Mouse (Mus musculus) right cerebral cortex, adult 18-20 months (tissue): ENCODE measurements around the gene Tcp1.
A peak's percentile ranks its signal among the peaks of the same experiment; 100 is the strongest.
"Not testable (repeated sequence)": the region's sequence is repeated elsewhere in the genome, so short reads cannot be mapped to it uniquely, and the experiment has no call there.

Experiments
- DNase-seq: peaks from one replicate; pipeline ENCODE4 v3.0.0; 2022; ENCODE audit warnings: mixed read lengths

The Tcp1 gene

GRCm38 (mm10) chr17:12915488-12915880 is at the start of gene Tcp1:
Gene Tcp1, plus strand, starts transcription at chr17:12915701.
- no peak for DNase-seq

- DNase-seq = peak; percentile 83
Measured at GRCm38 (mm10) chr17:12866853-12867252, 48.6 kb upstream of the Tcp1 start.

DNA sequence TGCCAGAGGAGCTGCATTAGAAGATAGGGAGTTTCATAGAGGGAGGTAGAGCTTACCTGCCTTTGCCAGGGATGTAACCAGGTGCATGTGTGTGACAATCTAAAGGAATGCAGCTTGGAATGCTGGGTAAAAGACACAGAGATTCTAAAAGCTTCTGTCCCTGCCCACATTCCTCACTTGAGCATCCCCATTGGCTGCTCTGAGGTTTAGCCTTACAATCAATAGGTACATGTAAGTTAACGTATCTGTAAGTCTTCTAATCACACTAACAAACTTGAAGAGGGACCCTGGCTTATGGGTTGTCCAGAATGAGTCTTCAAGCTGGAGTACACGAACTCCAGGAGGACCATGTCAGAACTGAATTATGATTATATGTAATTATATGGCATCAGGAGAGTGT is 47.5 kb upstream of the Tcp1 start, which contains the start of gene Mas1:
Gene Mas1, minus strand, starts transcription at position 101 of the 400 bp plus-strand sequence.
- no peak for DNase-seq

DNA sequence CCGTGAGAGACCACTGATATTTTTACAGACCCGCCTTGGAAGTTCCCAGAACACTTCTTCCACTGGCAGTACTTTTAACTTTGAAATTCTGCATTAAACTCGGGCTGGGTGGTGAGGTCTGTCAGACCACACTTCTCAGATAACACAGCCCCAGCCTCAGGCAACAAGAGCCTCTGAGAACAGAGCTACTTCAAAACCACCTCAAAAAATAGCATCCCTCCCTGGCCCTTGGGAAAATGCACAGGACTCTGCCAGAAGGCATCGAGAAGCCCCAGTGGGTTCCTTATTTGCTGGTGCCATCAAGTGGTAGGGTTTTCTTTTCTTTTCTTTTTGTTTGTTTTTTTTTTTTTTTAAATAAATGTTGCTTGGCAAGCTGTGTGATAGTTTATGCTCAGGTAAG is 46.9 kb upstream of the Tcp1 start:
- DNase-seq = no peak

DNA sequence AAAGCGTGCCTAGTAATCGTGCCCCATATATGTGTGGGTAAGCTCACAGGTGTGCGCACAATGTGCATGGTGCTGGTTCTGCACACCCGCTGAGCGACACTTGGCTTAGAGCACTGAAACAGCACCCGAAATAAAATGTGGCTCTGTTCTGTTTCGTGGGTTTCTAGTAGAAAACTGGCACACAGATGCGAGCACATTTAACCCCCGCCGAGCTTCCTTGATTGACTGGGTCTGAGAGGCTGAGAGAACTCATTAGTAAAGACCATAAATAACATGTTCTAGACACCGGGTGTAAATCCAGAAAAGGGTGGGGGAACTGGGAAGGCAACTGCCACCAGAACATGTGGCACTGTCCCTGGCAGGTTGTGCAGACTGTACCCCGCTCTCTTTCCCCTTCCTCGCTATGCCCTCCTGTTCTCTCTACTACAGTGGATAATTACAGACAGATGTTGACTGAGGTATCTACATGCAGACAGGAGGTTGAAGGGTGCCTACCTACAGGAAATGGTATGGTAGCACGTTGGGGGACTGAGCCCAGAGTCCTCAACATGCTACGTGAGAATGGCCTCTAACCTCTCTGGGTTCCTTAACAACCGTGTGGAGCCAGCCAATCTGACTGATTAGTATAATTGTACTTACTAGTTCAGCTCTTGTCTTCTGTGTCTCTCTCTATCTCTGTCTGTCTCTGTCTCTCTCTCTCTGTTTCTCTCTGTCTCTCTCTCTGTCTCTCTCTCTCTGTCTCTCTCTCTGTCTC is 43.0 kb upstream of the Tcp1 start:
- DNase-seq = peak; percentile 59

- no peak for DNase-seq
Measured at GRCm38 (mm10) chr17:12875734-12876133, 39.8 kb upstream of the Tcp1 start, which contains the start of gene Mrgprh. Gene Mrgprh, plus strand, starts transcription at chr17:12876034.

DNA sequence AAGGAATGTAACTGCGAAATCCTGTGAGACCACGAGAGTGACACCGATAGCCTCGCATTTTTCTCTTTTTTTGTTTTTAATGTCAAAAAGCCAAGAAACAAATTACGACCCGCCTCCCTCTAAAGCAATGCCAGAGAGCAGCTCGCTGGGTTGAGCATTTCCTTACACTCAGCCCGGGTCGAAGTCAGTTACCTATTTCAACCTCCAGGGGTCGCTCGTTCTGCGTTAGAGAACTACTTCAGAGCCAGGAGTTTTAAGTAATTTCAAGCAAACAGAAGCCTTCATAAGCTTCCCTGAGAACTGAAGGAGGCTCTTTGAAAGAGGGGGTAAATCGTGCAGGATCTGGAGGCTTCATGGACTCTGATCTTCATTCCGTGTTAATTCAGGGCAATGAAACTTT is 35.3 kb upstream of the Tcp1 start:
- peak; percentile 81 for DNase-seq

- no peak for DNase-seq
Measured at GRCm38 (mm10) chr17:12881216-12881615, 34.3 kb upstream of the Tcp1 start.

DNA sequence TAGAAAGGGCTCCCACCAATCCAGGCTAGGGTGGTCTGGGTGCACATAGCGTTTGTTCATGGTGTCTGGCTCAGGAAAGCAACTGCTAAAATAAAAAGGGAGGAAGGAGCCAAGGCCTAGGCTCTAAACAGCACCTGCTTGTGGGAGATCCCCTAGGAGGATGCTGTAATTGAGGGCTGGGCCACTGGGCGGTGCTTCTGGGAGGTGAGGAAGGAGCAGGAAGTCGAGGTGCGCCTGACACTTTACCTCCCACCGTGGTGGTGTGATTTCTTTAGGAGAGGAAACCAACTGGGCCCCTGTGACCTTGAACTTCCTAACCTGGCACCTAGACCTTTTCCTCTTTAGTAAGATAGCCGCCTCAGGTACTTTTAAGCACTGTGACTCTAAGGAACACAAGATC is 28.9 kb upstream of the Tcp1 start:
- DNase-seq = no peak

DNA sequence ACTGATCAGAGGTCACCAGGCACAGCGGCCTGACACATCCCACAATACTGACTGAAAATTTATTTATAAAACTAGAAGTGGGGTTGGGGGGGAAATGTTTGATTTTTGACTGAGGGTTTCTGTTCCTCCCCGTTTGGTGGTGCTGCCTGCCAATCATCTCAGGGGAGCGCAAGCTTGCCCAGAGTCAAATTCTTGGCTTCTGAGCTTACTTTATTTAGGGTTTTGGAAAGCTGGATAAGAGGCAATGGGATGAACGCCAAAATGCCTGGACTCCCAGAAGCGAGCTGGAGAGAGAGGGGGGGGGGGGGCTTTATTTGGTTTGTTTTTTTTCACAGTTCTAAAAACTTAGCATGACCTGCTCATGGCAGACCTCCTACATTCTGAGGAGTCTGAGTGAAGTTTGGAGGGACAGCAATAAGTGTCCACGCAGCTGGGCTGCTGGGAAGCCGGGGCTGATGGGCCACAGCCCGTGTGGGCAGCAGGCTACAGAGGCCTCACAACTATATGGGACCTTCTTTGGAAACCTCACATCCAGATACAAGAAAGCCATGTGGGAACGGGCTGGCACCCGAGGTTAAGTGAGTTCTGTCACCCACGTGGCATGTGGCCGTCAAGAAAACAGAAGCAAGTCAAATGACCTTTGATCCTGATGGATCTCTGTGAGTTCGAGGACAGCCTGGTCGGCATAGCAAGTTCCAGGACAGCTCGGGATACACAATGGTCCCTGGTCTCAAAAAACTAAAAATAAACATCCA is 28.3 kb upstream of the Tcp1 start:
- DNase-seq = no peak

DNA sequence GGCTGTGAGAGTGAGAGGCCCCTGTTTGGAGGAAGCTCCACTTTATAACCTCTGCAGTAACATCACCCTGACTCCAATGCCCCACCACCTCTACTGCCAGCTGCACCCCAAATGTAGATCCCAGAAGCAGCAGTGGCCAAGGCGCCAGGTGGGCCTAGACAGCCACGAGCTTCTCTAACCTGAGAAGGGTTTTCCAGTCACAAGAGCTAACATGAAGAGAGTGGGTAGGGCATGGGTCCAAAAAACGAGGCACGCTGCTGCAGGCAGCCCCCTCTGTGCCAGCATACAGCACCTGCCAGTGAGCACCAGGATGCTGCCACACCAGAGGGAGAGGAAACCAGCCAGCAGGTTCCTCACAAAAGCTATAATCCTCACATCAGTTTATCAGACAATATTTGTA is 24.4 kb upstream of the Tcp1 start:
- no peak for DNase-seq

- DNase-seq = no peak
Measured at GRCm38 (mm10) chr17:12892033-12892432, 23.5 kb upstream of the Tcp1 start.

DNA sequence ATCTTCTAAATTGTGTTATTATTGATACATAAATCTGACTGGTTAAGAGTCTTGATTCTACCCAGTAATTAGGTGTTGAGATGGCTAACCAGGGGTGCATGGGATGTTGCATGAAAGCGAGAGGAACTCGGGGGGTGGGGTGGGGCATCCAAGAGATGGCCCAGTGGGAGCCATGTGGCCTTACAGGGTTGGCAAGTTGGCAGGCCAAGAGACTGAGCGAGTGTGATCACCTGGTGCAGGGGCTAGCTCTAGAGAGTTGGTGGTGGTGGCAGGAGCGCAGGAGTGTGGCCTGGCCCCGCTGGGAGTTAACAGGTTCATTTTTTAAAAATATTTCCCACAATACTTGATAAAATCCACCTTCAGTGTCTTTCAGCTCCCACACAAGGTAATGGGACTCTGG is 17.8 kb upstream of the Tcp1 start:
- DNase-seq = no peak

DNA sequence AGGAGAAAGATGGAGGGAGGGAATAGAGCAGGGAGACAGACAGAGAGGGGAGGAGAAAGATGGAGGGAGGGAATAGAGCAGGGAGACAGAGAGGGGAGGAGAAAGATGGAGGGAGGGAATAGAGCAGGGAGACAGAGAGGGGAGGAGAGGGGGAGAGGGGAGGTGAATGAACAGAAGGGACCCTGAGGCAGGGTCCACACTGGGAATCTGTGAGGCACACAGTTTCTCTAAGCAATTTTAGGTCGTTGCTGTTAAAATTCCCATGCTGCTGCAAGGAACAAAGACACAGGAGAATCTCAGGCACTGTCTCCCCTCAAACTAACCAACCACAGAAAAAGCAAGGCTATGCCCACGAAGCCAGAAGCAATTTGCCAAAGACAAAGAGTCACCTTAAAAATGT is 16.9 kb upstream of the Tcp1 start:
- not testable (repeated sequence) for DNase-seq

GRCm38 (mm10) chr17:12902291-12902690 is 13.2 kb upstream of the Tcp1 start:
- DNase-seq = no peak

DNA sequence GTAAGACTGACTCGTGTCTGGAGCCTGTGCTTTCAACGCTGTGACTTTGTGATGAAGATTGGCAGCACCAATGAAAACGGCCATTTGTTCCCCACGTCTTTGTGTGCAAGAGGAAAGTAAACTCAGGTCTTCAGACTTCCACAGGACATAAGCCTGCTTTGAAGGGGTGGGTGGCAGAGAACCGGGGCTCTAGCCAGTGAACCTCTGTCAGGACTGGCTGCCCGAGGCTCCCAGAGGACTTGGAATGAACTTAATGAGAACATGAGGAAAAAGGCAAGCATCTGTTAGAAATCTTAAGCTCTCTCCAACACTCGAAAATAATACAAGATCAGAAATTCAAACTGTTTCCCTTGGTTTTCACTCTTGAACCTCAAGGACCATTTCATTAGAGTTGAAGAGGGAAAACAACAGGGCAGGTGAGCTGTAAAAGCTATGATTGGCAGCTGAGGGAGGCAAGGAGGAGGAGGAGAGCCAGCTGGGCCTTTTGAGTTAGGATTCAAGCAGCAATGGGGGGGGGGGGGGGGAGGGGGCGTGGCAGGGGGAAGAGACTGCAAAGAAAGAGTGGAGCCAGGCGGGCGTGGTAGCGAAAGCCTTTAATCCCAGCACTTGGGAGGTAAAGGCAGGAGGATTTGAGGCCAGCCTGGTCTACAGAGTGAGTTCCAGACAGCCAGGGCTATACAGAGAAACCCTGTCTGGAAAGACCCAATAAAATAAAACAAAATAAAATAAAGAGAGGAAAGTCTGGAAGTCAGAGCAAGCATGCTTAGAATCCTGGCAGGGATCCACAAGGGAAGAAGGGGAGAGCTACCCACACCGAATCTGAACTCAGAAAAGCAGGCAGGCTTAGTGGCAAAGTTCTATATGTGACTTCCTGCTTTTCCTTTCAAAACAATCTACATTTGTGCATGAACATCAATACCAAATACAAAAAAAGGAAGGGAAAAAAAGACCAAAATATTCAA is 11.8 kb upstream of the Tcp1 start:
- DNase-seq = no peak

- no peak for DNase-seq
Measured at GRCm38 (mm10) chr17:12904349-12904748, 11.2 kb upstream of the Tcp1 start.

- DNase-seq = no peak
Measured at GRCm38 (mm10) chr17:12905810-12906209, 9.7 kb upstream of the Tcp1 start.

DNA sequence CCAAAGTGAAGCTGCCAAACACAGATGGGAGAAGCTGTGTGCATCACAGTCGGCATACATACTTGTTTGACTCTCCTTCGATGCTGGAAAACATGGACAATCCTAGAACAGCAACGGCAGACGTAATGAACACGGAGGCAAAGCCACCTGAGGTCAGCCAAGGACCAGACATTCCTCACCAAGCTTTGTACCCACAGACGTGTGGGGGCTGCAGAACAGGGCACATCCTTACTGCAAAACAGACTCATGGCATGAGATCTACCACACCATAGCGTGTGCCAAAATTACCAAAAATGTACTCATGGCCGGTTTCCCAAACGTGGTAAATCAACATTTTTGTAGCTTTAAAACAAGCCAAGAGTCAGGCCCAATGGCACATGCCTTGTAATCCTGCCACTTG is 9.1 kb upstream of the Tcp1 start:
- no peak for DNase-seq

- DNase-seq = no peak
Measured at GRCm38 (mm10) chr17:12909361-12910280, 5.9 kb upstream of the Tcp1 start, which contains the start of gene Pnldc1. Gene Pnldc1, minus strand, starts transcription at chr17:12910230.

- DNase-seq = no peak
Measured at GRCm38 (mm10) chr17:12910391-12910790, 5.1 kb upstream of the Tcp1 start.
